Mouse (Mus musculus): ENCODE measurements at regions not wholly inside any gene's neighbourhood (a gene's known extent, or its start where the extent isn't known, plus 50 kb on each side); places are given as distances from the start of the nearest gene placed in this dataset.

GRCm38 (mm10) chr14:76672442-76672841 is 115.8 kb upstream of the Serp2 start:
- H3K9me3 ChIP-seq (ENCODE audit: control insufficient read depth, low read length) = no peaks in the 10 kb centered on the region
- 62% methylated on average over 2 of the region's 2 CpGs for WGBS
- H3K4me1 ChIP-seq (replicated peaks; ENCODE audit: control insufficient read depth, insufficient read depth) = peaks cover 3% of the 10 kb centered on the region; the same call in 1 of the 2 replicates
- ATAC-seq (ENCODE audit: low FRiP score, low TSS enrichment) (no peak), DNase-seq (ENCODE audit: low spot score) (no peak)
- H3K4me2 ChIP-seq (replicated peaks; ENCODE audit: low read depth) = no peak overlapping the region
- no peak overlapping the region for H3K4me3 ChIP-seq (ENCODE audit: low read depth, low read length)
- H3K36me3 ChIP-seq (ENCODE audit: control insufficient read depth, insufficient read depth, low read length) = no peaks in the 10 kb centered on the region
- TF ChIP-seq CTCF (IDR thresholded peaks at IDR 0.05; ENCODE audit: low read depth) (no peak), EP300 (optimal IDR thresholded peaks at IDR 0.05) (no peak)
- no peak overlapping the region for H3K9ac ChIP-seq (ENCODE audit: low read length)
- H3K27ac ChIP-seq (replicated peaks) = no peak overlapping the region
- H3K27me3 ChIP-seq (ENCODE audit: control insufficient read depth, insufficient read depth, low read length) = no peaks in the 10 kb centered on the region

- H3K9me3 ChIP-seq (ENCODE audit: control insufficient read depth, low read length) = no peaks in the 10 kb centered on the region
- DNase-seq (ENCODE audit: low spot score) (no peak), ATAC-seq (ENCODE audit: low FRiP score, low TSS enrichment) (no peak)
- H3K4me1 ChIP-seq (replicated peaks; ENCODE audit: control insufficient read depth, insufficient read depth) = peaks cover 3% of the 10 kb centered on the region; the same call in 1 of the 2 replicates
- no peak overlapping the region for H3K27ac ChIP-seq (replicated peaks)
- no peak overlapping the region for H3K4me3 ChIP-seq (ENCODE audit: low read depth, low read length)
- no peak overlapping the region for H3K9ac ChIP-seq (ENCODE audit: low read length)
- WGBS = 43% methylated on average over 4 of the region's 4 CpGs
- no peak overlapping the region for H3K4me2 ChIP-seq (replicated peaks; ENCODE audit: low read depth)
- no peaks in the 10 kb centered on the region for H3K36me3 ChIP-seq (ENCODE audit: control insufficient read depth, insufficient read depth, low read length)
- no peaks in the 10 kb centered on the region for H3K27me3 ChIP-seq (ENCODE audit: control insufficient read depth, insufficient read depth, low read length)
- TF ChIP-seq EP300 (optimal IDR thresholded peaks at IDR 0.05) = no peak
These were observed 114.3 kb upstream of the Serp2 start for GRCm38 (mm10) chr14:76671023-76671422.

- Histone ChIP-seq H3K4me2 (replicated peaks; ENCODE audit: low read depth) (no peak overlapping the region), H3K27ac (replicated peaks) (0 out of 2 replicates have a peak overlapping the region, but pooled peaks have one; percentile 30), H3K36me3 (ENCODE audit: control insufficient read depth, insufficient read depth, low read length) (no peaks in the 10 kb centered on the region), H3K9me3 (ENCODE audit: control insufficient read depth, low read length) (no peaks in the 10 kb centered on the region), H3K27me3 (ENCODE audit: control insufficient read depth, insufficient read depth, low read length) (no peaks in the 10 kb centered on the region), H3K4me3 (ENCODE audit: low read depth, low read length) (no peak overlapping the region), H3K9ac (ENCODE audit: low read length) (no peak overlapping the region), H3K4me1 (replicated peaks; ENCODE audit: control insufficient read depth, insufficient read depth) (0 out of 2 replicates have a peak, but pooled peaks cover 2% of the 10 kb centered on the region)
- DNase-seq (ENCODE audit: low spot score) = no peak
- 61% methylated on average over 12 of the region's 12 CpGs for whole genome bisulfite sequencing
- no peak for ATAC-seq (ENCODE audit: low FRiP score, low TSS enrichment)
- no peak for TF ChIP-seq CTCF (IDR thresholded peaks at IDR 0.05; ENCODE audit: low read depth)
These were observed 109.2 kb upstream of the Serp2 start for GRCm38 (mm10) chr14:76665754-76666371.

GRCm38 (mm10) chr14:76664586-76665508 is 108.2 kb upstream of the Serp2 start:
- DNase-seq (ENCODE audit: low spot score) (peak; percentile 43), ATAC-seq (ENCODE audit: low FRiP score, low TSS enrichment) (peak; percentile 81)
- WGBS = 49% methylated on average over 11 of the region's 11 CpGs

GRCm38 (mm10) chr14:76663816-76664215 is 107.1 kb upstream of the Serp2 start:
- Histone ChIP-seq H3K4me3 (ENCODE audit: low read depth, low read length) (no peak overlapping the region), H3K27me3 (ENCODE audit: control insufficient read depth, insufficient read depth, low read length) (no peaks in the 10 kb centered on the region), H3K9me3 (ENCODE audit: control insufficient read depth, low read length) (no peaks in the 10 kb centered on the region), H3K36me3 (ENCODE audit: control insufficient read depth, insufficient read depth, low read length) (no peaks in the 10 kb centered on the region), H3K4me2 (replicated peaks; ENCODE audit: low read depth) (no peak overlapping the region), H3K27ac (replicated peaks) (no peak overlapping the region), H3K4me1 (replicated peaks; ENCODE audit: control insufficient read depth, insufficient read depth) (0 out of 2 replicates have a peak, but pooled peaks cover 2% of the 10 kb centered on the region), H3K9ac (ENCODE audit: low read length) (no peak overlapping the region)
- WGBS = 84% methylated on average over 2 of the region's 2 CpGs
- ATAC-seq (ENCODE audit: low FRiP score, low TSS enrichment) (no peak), DNase-seq (ENCODE audit: low spot score) (no peak)
- no peak for TF ChIP-seq CTCF (IDR thresholded peaks at IDR 0.05; ENCODE audit: low read depth)
- TF ChIP-seq EP300 (optimal IDR thresholded peaks at IDR 0.05) = no peak

More at GRCm38 (mm10) chr14:76664586-76665508, 108.2 kb upstream of the Serp2 start:
- Histone ChIP-seq H3K36me3 (ENCODE audit: control insufficient read depth, insufficient read depth, low read length) (no peaks in the 10 kb centered on the region), H3K4me2 (replicated peaks; ENCODE audit: low read depth) (no peak overlapping the region), H3K9me3 (ENCODE audit: control insufficient read depth, low read length) (no peaks in the 10 kb centered on the region), H3K27ac (replicated peaks) (peak overlapping the region; percentile 63; the same call in 1 of the 2 replicates), H3K9ac (ENCODE audit: low read length) (no peak overlapping the region), H3K4me1 (replicated peaks; ENCODE audit: control insufficient read depth, insufficient read depth) (0 out of 2 replicates have a peak, but pooled peaks cover 2% of the 10 kb centered on the region), H3K27me3 (ENCODE audit: control insufficient read depth, insufficient read depth, low read length) (no peaks in the 10 kb centered on the region), H3K4me3 (ENCODE audit: low read depth, low read length) (no peak overlapping the region)
- no peak for TF ChIP-seq CTCF (IDR thresholded peaks at IDR 0.05; ENCODE audit: low read depth)
- no peak for TF ChIP-seq EP300 (optimal IDR thresholded peaks at IDR 0.05)

All from stomach, postnatal 0 days (tissue).